Mouse (Mus musculus): ENCODE results near the gene Lgi1. TPM values are rescaled to one million over a fixed set of nuclear protein-coding genes. Genes with fewer than 3 reads are reported as not detected.

Gene Lgi1
- polyA plus RNA-seq (2014; fragmentation: Illumina TruSeq; extraction: RNeasy Lipid Tissue Mini Kit (QIAGEN cat#74804); ENCODE audit: low replicate concordance) = 0.41 TPM

GRCm38 (mm10) chr19:38264505-38265500 is at the start of gene Lgi1:
Gene Lgi1 (plus strand): TSS chr19:38264536.

GRCm38 (mm10) chr19:38223905-38224684 is 40.2 kb upstream of the Lgi1 start, which contains the start of gene Fra10ac1:
Gene Fra10ac1 (minus strand): TSS chr19:38224156.

Other genes starting within 250 kb of the Lgi1 start
- 18.2 TPM for gene Myof, start 221.0 kb upstream of the Lgi1 start, polyA plus RNA-seq (2014; fragmentation: Illumina TruSeq; extraction: RNeasy Lipid Tissue Mini Kit (QIAGEN cat#74804); ENCODE audit: low replicate concordance)
- 15.7 TPM for gene Cep55, start 209.5 kb upstream of the Lgi1 start, polyA plus RNA-seq (2014; fragmentation: Illumina TruSeq; extraction: RNeasy Lipid Tissue Mini Kit (QIAGEN cat#74804); ENCODE audit: low replicate concordance)
- gene Ffar4, start 167.5 kb upstream of the Lgi1 start, polyA plus RNA-seq (2014; fragmentation: Illumina TruSeq; extraction: RNeasy Lipid Tissue Mini Kit (QIAGEN cat#74804); ENCODE audit: low replicate concordance) = 0.63 TPM
- gene Rbp4, start 139.3 kb upstream of the Lgi1 start, polyA plus RNA-seq (2014; fragmentation: Illumina TruSeq; extraction: RNeasy Lipid Tissue Mini Kit (QIAGEN cat#74804); ENCODE audit: low replicate concordance) = 10.6 TPM
- not detected for gene Pde6c, start 131.8 kb upstream of the Lgi1 start, polyA plus RNA-seq (2014; fragmentation: Illumina TruSeq; extraction: RNeasy Lipid Tissue Mini Kit (QIAGEN cat#74804); ENCODE audit: low replicate concordance)
- 68.2 TPM for gene Fra10ac1, start 40.4 kb upstream of the Lgi1 start, polyA plus RNA-seq (2014; fragmentation: Illumina TruSeq; extraction: RNeasy Lipid Tissue Mini Kit (QIAGEN cat#74804); ENCODE audit: low replicate concordance)
- 314 TPM for gene Slc35g1, start 131.4 kb downstream of the Lgi1 start, polyA plus RNA-seq (2014; fragmentation: Illumina TruSeq; extraction: RNeasy Lipid Tissue Mini Kit (QIAGEN cat#74804); ENCODE audit: low replicate concordance)
- gene Plce1, start 216.6 kb downstream of the Lgi1 start, polyA plus RNA-seq (2014; fragmentation: Illumina TruSeq; extraction: RNeasy Lipid Tissue Mini Kit (QIAGEN cat#74804); ENCODE audit: low replicate concordance) = 5.3 TPM

All from small intestine, adult 10 weeks (tissue).